Mouse (Mus musculus) heart, embryonic 12.5 days (tissue): ENCODE results near the gene Atp1b1. TPM values are rescaled to one million over a fixed set of nuclear protein-coding genes. Genes with fewer than 3 reads are reported as not detected.

Experiments
- ATAC-seq: fragments of 200-750 bp; cut with Nextera tagmentation; 2 replicates; pipeline ENCODE4 v1.8.0; 2017; ENCODE audit warnings: moderate TSS enrichment, moderate library complexity; ENCODE audit not compliant: insufficient number of reproducible peaks, low FRiP score
- H3K27ac ChIP-seq: fragments of 300-500 bp; sonication (generic); 2 replicates; pipeline ENCODE4 v1.5.1; 2016; ENCODE audit warnings: mild to moderate bottlenecking, moderate library complexity; ENCODE audit not compliant: poor library complexity, severe bottlenecking
- H3K27me3 ChIP-seq: fragments of 300-500 bp; sonication (generic); replicated peaks from 2 replicates; pipeline ENCODE4 v1.6.1; 2016; ENCODE audit warnings: mild to moderate bottlenecking, moderate library complexity
- H3K36me3 ChIP-seq: fragments of 300-500 bp; sonication (generic); 2 replicates; pipeline ENCODE4 v1.6.1; 2016; ENCODE audit warnings: mild to moderate bottlenecking, moderate library complexity
- H3K4me1 ChIP-seq: fragments of 300-500 bp; sonication (generic); replicated peaks from 2 replicates; pipeline ENCODE4 v1.6.1; 2016; ENCODE audit warnings: mild to moderate bottlenecking
- H3K4me2 ChIP-seq: fragments of 300-500 bp; sonication (generic); 2 replicates; pipeline ENCODE4 v1.6.1; 2016; ENCODE audit warnings: mild to moderate bottlenecking, moderate library complexity
- H3K4me3 ChIP-seq: fragments of 300-500 bp; sonication (generic); 2 replicates; pipeline ENCODE4 v1.5.1; 2016; ENCODE audit warnings: mild to moderate bottlenecking
- H3K9ac ChIP-seq: fragments of 300-500 bp; sonication (generic); 2 replicates; pipeline ENCODE4 v1.6.1; 2016; ENCODE audit warnings: mild to moderate bottlenecking, moderate library complexity
- H3K9me3 ChIP-seq: fragments of 300-500 bp; sonication (generic); replicated peaks from 2 replicates; pipeline ENCODE4 v1.6.1; 2016; ENCODE audit warnings: mild to moderate bottlenecking, moderate library complexity
- WGBS: fragments of 180-500 bp; shearing (Covaris S2); methylation state at CpG from one replicate; pipeline ENCODE4 v1.1.7; 2016; 5-methylcytosine and 5-hydroxymethylcytosine counted together
- polyA plus RNA-seq: library from polyadenylated mRNA; unstranded; fragments of >200 nt; fragmentation: Nextera tagmentation; extraction: Ambion mirVana; gene quantifications from 2 replicates; pipeline ENCODE4 v1.2.1, GENCODE M21; 2016

The Atp1b1 gene
- polyA plus RNA-seq, 1 experiment from 2014 or later = 416 TPM

GRCm38 (mm10) chr1:164415347-164415751 lies 42.8 kb downstream of the Atp1b1 start:
- Histone ChIP-seq H3K4me3 (no peak overlapping the region), H3K9me3 (no peaks in the 10 kb centered on the region), H3K4me2 (no peak overlapping the region), H3K27ac (no peak overlapping the region), H3K4me1 (0 out of 2 replicates have a peak, but pooled peaks cover 3% of the 10 kb centered on the region), H3K27me3 (no peaks in the 10 kb centered on the region), H3K36me3 (0 out of 2 replicates have a peak, but pooled peaks cover 4% of the 10 kb centered on the region), H3K9ac (no peak overlapping the region)
- 80% methylated on average over 2 of the region's 2 CpGs for WGBS
- ATAC-seq = no peak

DNA sequence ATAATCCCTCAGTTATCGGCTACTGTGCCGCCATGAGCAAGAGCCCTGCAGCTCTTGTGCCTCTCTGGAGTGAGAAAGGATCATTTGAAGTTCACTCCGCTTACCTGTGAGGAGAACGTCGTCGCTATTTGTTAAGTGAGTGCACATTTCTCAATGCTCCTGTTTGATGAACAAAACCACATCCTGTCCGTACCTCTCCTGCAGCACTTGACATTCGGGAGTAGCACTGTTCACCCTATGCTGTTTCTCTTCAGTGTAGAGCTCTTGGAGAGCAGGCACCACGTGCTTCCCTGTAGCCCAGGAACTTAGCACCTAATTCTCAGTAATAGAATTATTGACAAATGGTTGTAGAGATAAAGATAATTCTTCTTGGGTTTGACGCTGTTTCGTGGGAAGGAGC lies 44.5 kb downstream of the Atp1b1 start:
- H3K4me2 ChIP-seq = no peak overlapping the region
- no peak overlapping the region for H3K4me3 ChIP-seq
- H3K27me3 ChIP-seq = no peaks in the 10 kb centered on the region
- no peaks in the 10 kb centered on the region for H3K9me3 ChIP-seq
- ATAC-seq = no peak
- H3K9ac ChIP-seq = no peak overlapping the region
- 0 out of 2 replicates have a peak, but pooled peaks cover 4% of the 10 kb centered on the region for H3K36me3 ChIP-seq
- 84% methylated on average over 11 of the region's 11 CpGs for WGBS
- no peak overlapping the region for H3K27ac ChIP-seq
- 0 out of 2 replicates have a peak, but pooled peaks cover 3% of the 10 kb centered on the region for H3K4me1 ChIP-seq

- H3K4me2 ChIP-seq = no peak overlapping the region
- H3K27me3 ChIP-seq = no peaks in the 10 kb centered on the region
- ATAC-seq = no peak
- H3K27ac ChIP-seq = no peak overlapping the region
- 83% methylated on average over 9 of the region's 9 CpGs for WGBS
- H3K4me3 ChIP-seq = no peak overlapping the region
- H3K9ac ChIP-seq = no peak overlapping the region
- 0 out of 2 replicates have a peak, but pooled peaks cover 3% of the 10 kb centered on the region for H3K4me1 ChIP-seq
- H3K9me3 ChIP-seq = no peaks in the 10 kb centered on the region
- 0 out of 2 replicates have a peak, but pooled peaks cover 4% of the 10 kb centered on the region for H3K36me3 ChIP-seq
Measured at GRCm38 (mm10) chr1:164412906-164413305, 45.2 kb downstream of the Atp1b1 start.

DNA sequence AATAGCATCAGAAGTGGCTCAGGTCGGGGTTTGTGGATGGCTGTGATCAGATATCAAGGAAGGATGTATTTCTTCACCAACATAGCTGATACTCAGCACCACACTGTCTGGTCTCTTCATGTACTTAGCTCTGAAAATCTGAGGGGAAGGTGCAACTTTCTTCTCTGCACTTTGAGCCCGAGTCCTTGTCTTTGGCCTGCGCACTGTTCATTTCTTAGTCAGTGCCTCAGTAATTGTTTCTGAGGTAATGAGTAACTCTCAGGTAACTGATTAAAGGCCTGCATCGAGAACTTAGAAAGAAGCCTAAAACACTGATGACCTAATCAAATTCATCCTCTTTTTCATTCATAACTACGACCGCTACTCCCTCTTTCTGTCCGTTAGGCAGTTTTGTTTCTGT lies 46.8 kb downstream of the Atp1b1 start:
- Histone ChIP-seq H3K9ac (no peak overlapping the region), H3K9me3 (no peaks in the 10 kb centered on the region), H3K27me3 (no peaks in the 10 kb centered on the region), H3K27ac (no peak overlapping the region), H3K4me3 (no peak overlapping the region), H3K4me1 (no peaks in the 10 kb centered on the region), H3K4me2 (no peak overlapping the region), H3K36me3 (0 out of 2 replicates have a peak, but pooled peaks cover 4% of the 10 kb centered on the region)
- 83% methylated on average over 7 of the region's 7 CpGs for WGBS
- ATAC-seq = no peak

DNA sequence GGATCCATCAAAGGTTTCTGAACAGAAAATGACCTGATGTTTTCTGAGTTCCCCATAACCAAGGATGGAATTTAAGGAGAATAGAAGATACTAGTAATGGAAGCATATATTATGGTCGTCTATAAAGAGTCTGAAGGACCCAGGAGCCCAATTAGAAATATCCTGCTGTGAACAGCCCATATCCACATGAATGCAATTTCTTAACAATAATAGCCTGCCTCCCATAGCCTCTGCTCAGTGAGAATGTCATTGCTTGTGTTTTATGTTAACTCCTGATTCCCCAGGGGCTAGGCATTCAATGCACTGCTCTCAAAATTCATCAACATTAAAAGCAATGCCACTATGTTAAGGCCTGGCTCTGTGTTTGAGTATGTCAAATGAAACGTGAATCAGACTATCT lies 49.5 kb downstream of the Atp1b1 start:
- Histone ChIP-seq H3K27ac (no peak overlapping the region), H3K27me3 (no peaks in the 10 kb centered on the region), H3K36me3 (peaks cover 7% of the 10 kb centered on the region; the same call in 1 of the 2 replicates), H3K4me2 (no peak overlapping the region), H3K4me3 (no peak overlapping the region), H3K9ac (no peak overlapping the region), H3K4me1 (peaks cover 9% of the 10 kb centered on the region), H3K9me3 (no peaks in the 10 kb centered on the region)
- 77% methylated on average over 2 of the region's 2 CpGs for WGBS
- no peak for ATAC-seq

GRCm38 (mm10) chr1:164406506-164406905 lies 51.6 kb downstream of the Atp1b1 start:
- 59% methylated on average over 5 of the region's 5 CpGs for whole genome bisulfite sequencing
- Histone ChIP-seq H3K4me1 (peaks cover 9% of the 10 kb centered on the region), H3K27me3 (no peaks in the 10 kb centered on the region), H3K36me3 (peaks cover 18% of the 10 kb centered on the region), H3K9ac (no peak overlapping the region), H3K9me3 (peaks cover 8% of the 10 kb centered on the region), H3K4me3 (no peak overlapping the region), H3K4me2 (no peak overlapping the region), H3K27ac (no peak overlapping the region)
- no peak for ATAC-seq

DNA sequence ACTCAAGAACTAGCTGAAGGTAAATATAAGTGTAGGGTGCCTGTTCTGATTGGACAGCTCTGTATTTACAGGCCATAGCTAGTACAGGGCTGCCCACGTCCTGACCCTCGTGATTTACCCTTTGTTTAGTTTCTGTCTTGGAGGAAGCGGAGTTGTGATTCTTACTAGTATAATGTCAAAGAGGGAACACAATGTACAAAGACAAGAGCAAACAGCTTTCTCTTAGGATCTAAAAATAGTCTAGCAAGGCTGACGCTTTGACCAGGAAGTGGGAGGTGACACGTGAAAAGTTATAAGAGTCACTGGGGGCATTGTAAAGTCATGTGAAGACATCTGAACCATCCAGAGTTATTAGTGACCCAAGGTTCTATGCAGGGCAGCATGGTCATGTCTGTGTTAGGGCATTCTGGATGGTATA lies 52.8 kb downstream of the Atp1b1 start:
- peak overlapping the region; percentile 32; the same call in 1 of the 2 replicates for H3K4me2 ChIP-seq

GRCm38 (mm10) chr1:164399578-164399977 lies 58.6 kb downstream of the Atp1b1 start:
- Histone ChIP-seq H3K9ac (no peak overlapping the region), H3K4me1 (0 out of 2 replicates have a peak, but pooled peaks cover 6% of the 10 kb centered on the region), H3K4me2 (no peak overlapping the region), H3K9me3 (peaks cover 8% of the 10 kb centered on the region), H3K4me3 (no peak overlapping the region), H3K27ac (no peak overlapping the region), H3K36me3 (peaks cover 18% of the 10 kb centered on the region), H3K27me3 (no peaks in the 10 kb centered on the region)
- ATAC-seq = no peak; the same call in 1 of the 2 replicates
- 61% methylated on average over 3 of the region's 3 CpGs for WGBS

More for the DNA sequence above, 52.8 kb downstream of the Atp1b1 start:
- Histone ChIP-seq H3K9me3 (peaks cover 8% of the 10 kb centered on the region), H3K27ac (peak overlapping the region; percentile 76), H3K9ac (no peak overlapping the region), H3K4me3 (no peak overlapping the region), H3K4me1 (peaks cover 9% of the 10 kb centered on the region), H3K36me3 (peaks cover 18% of the 10 kb centered on the region), H3K27me3 (no peaks in the 10 kb centered on the region)
- 21% methylated on average over 5 of the region's 5 CpGs for WGBS
- ATAC-seq = 0 out of 2 replicates have a peak, but pooled peaks have one; percentile 25

DNA sequence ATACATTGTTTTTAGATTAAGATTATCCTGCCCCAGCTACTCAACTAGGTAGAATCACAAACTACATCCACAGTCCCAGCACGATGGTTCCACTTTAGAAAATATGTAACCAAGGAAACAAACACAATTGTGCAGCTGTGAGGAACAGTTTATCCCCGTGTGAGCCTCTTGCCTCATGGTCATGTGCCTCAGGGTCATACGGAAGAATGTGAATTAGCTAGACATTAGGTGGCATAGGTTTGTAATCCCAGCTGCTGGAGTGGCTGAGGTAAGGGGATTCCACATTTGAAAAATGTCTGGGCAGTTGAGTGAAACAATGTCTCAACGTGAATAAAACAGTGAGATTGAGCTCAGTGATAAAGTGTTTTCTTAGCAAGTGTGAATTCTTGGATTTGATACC lies 60.5 kb downstream of the Atp1b1 start:
- Histone ChIP-seq H3K4me3 (no peak overlapping the region), H3K9me3 (peaks cover 8% of the 10 kb centered on the region), H3K36me3 (peaks cover 7% of the 10 kb centered on the region), H3K4me1 (0 out of 2 replicates have a peak, but pooled peaks cover 9% of the 10 kb centered on the region), H3K27ac (no peak overlapping the region), H3K27me3 (no peaks in the 10 kb centered on the region), H3K9ac (no peak overlapping the region), H3K4me2 (no peak overlapping the region)
- no peak for ATAC-seq
- 52% methylated on average over 4 of the region's 4 CpGs for WGBS

DNA sequence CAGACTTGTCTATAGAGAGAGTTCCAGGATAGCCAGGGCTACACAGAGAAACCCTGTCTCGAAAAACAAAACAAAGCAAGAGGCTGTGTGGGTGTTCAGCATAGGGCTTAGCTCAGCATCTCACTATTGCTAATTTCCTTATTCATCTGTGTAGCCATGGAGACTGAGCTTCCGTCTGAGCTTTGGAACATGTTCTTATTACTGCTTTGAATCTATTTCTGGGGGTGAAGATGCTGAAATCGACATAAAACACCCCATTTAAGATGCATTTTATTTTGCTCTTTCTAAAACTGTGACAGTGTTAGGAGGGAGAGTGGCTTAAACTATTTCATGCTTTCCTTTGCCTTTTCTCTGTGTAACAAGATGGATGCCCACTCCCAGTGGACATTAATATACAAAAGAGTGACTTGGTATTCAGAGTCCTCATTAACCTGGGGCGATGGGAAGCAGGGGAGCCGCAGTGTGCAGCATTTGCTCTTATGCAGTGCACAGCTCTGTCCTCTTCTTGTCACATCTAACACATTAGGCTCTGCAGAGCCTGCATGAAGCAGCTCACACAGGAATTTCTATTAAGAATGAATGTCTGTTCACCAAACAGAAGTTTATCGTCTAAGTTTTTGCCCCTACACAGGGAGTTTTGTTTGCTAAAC lies 62.9 kb downstream of the Atp1b1 start:
- no peaks in the 10 kb centered on the region for H3K9me3 ChIP-seq
- H3K27ac ChIP-seq = no peak overlapping the region
- H3K9ac ChIP-seq = no peak overlapping the region
- H3K36me3 ChIP-seq = no peaks in the 10 kb centered on the region
- no peak overlapping the region for H3K4me2 ChIP-seq
- peaks cover 23% of the 10 kb centered on the region for H3K4me1 ChIP-seq
- no peak overlapping the region for H3K4me3 ChIP-seq
- no peaks in the 10 kb centered on the region for H3K27me3 ChIP-seq
- 82% methylated on average over 6 of the region's 6 CpGs for WGBS
- ATAC-seq = no peak

DNA sequence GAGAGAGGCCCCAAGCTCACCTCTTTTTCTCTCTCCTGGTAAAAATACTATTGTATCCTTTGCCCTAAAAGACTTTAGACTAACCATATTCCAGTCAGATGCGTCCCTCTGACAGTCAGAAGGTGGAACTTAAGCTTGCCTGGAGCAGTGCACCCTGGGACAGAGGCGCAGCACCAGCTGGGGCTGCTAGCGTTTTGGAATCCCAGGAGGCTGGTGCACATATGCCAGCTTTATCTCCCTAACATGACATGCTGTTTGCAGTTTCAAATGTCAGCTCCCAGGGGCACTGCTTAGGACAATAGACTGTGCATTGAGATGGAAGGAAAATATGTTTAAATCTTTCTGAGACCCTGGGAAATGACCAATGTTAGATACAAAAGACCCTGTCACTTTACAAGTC lies 66.0 kb downstream of the Atp1b1 start:
- Histone ChIP-seq H3K4me2 (no peak overlapping the region), H3K36me3 (no peaks in the 10 kb centered on the region), H3K27ac (peak overlapping the region; percentile 34), H3K9ac (no peak overlapping the region), H3K4me3 (no peak overlapping the region), H3K27me3 (no peaks in the 10 kb centered on the region), H3K9me3 (no peaks in the 10 kb centered on the region), H3K4me1 (peaks cover 17% of the 10 kb centered on the region)
- 13% methylated on average over 3 of the region's 3 CpGs for WGBS
- ATAC-seq = peak; percentile 36; the same call in 1 of the 2 replicates
